Mouse (Mus musculus): ENCODE measurements at regions not wholly inside any gene's neighbourhood (a gene's known extent, or its start where the extent isn't known, plus 50 kb on each side); places are given as distances from the start of the nearest gene placed in this dataset.

DNA sequence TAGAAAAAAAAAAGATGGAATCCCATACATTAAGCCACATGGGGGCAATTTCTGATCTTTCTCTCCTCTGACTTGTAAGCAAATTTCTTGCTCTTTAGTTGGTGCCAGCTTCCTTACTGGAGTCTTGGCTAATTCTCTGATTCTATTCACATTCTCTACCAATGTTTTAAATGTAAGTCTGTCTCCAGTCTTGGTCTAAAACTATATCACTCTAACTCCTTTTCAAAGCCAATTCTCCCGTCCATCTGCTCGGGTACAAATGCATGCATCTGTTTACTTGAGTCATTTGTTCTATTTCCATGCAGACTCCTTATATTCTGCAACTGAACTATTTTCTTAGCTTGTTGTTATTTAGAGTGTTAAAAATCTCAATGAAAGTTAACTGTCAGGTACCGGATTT, 440.0 kb downstream of the Tfec start:
- WGBS: 87% methylated on average over 3 of the region's 3 CpGs
- Histone ChIP-seq H3K9ac (ENCODE audit: low read depth, low read length) (no peak overlapping the region), H3K4me2 (ENCODE audit: low read length) (no peak overlapping the region), H3K9me3 (replicated peaks; ENCODE audit: low read length) (no peaks in the 10 kb centered on the region), H3K27me3 (ENCODE audit: insufficient read depth, low read length) (no peaks in the 10 kb centered on the region), H3K36me3 (ENCODE audit: insufficient read depth, low read length) (no peaks in the 10 kb centered on the region), H3K4me3 (replicated peaks; ENCODE audit: low read depth, low read length) (no peak overlapping the region), H3K27ac (no peak overlapping the region), H3K4me1 (replicated peaks; ENCODE audit: insufficient read depth, low read length) (no peaks in the 10 kb centered on the region)
- DNase-seq (ENCODE audit: low spot score) (no peak), ATAC-seq (replicated peaks; ENCODE audit: low FRiP score, low read depth) (no peak)
- no peak for TF ChIP-seq CTCF (IDR thresholded peaks at IDR 0.05; ENCODE audit: low read depth)

Data from kidney, postnatal 0 days (tissue).